Mouse (Mus musculus): ENCODE measurements around the gene Stt3b.

Stt3b gene

GRCm38 (mm10) chr9:115192890-115193289 lies 117.3 kb downstream of the Stt3b start:
- H3K27me3 ChIP-seq (ENCODE audit: insufficient read depth, low read length), result no peaks in the 10 kb centered on the region
- TF ChIP-seq NANOG (IDR thresholded peaks at IDR 0.05; ENCODE audit: borderline replicate concordance, low read length) (no peak), POU5F1 (IDR thresholded peaks at IDR 0.05; ENCODE audit: borderline replicate concordance, low read length) (no peak), CTCF (conservative IDR thresholded peaks at IDR 0.05; ENCODE audit: low read length) (peak; percentile 46)
- no peaks in the 10 kb centered on the region for H3K9me3 ChIP-seq (ENCODE audit: low read length)
- H3K4me3 ChIP-seq (replicated peaks; ENCODE audit: low read length), result no peak overlapping the region
- H3K4me1 ChIP-seq (replicated peaks; ENCODE audit: low read depth, low read length), result 0 out of 2 replicates have a peak, but pooled peaks cover 8% of the 10 kb centered on the region
- H3K36me3 ChIP-seq (ENCODE audit: insufficient read depth, low read length), result peaks cover 2% of the 10 kb centered on the region; the same call in 1 of the 2 replicates
